Mouse (Mus musculus): ENCODE data around the gene Tomm40l.
A peak's percentile ranks its signal among the peaks of the same experiment; 100 is the strongest.
"Not testable (repeated sequence)": the region's sequence is repeated elsewhere in the genome, so short reads cannot be mapped to it uniquely, and the experiment has no call there.

Gene Tomm40l

DNA sequence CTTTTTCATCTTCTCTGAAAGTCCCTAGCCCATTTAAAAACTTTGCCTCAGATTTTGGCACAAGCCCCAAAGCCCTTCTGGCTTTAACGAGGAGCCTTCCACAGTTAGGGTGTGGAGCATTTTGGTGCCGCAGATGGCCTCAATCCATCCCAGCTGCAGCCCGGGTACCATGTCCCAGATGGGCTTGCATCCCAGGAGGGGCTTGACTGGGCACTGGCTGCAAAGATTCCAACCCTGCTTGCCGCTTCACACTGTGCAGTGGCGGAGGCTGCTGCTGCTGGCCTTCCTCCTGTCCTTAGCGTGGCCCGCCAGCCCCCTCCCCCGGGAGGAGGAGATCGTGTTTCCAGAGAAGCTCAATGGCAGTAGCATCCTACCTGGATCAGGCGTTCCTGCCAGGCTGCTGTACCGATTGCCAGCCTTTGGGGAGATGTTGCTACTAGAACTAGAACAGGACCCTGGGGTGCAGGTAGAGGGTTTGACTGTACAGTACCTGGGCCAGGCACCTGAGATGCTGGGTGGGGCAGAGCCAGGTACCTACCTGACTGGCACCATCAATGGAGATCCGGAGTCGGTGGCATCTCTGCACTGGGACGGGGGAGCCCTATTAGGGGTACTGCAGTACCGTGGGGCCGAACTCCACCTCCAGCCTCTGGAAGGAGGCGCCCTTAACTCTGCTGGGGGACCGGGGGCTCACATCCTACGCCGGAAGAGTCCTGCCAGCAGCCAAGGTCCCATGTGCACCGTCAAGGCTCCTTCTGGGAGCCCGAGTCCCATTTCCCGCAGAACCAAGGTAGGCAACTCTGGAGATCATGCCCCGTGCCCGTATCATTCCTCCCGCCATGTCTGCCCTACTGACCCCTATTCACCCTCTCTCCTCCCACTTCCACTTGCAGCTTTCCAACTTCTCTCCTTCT is 28.6 kb upstream of the Tomm40l start, which contains the start of gene Ndufs2:
TSS of gene Ndufs2 (minus strand) at position 709 of the 914 bp plus-strand sequence.
- no peak for DNase-seq (ENCODE audit: low spot score in 2 of 2)

DNA sequence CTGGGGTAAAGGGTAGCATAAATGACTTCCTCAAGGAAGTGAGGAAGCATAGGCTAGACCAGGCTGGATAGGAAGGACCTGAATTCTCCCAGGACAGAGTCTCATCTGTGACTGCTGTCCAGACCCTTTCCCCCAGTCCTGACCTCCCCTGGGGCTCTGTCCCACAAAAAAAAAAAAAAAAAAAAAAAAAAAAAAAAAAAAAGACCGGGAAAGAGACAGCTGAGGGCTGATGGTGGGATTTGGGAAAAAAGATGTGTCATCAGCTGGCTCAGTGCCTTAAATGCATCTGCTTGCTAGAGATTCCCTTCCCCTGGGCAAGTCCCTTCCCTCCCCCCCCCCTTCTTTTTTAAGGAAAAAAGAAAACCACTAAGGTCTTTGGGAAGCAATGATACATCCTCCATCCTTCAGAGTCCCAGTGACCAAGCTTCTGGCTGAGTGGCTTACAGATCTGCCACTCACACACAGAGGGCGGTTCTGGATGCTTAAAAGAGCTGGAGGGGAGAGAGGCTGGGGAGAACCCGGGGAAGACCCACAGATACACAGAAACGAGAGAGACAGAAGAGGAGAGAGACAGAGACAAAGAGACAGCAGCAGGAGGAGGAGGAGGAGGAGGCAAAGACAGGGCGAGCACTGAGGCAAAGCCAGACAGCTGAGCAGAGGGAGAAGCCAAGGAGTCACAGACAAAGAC is 27.7 kb upstream of the Tomm40l start, which contains the start of gene Adamts4:
TSS of gene Adamts4 (plus strand) at position 509 of the 688 bp plus-strand sequence.
- DNase-seq (ENCODE audit: low spot score in 2 of 2), result no peak

DNA sequence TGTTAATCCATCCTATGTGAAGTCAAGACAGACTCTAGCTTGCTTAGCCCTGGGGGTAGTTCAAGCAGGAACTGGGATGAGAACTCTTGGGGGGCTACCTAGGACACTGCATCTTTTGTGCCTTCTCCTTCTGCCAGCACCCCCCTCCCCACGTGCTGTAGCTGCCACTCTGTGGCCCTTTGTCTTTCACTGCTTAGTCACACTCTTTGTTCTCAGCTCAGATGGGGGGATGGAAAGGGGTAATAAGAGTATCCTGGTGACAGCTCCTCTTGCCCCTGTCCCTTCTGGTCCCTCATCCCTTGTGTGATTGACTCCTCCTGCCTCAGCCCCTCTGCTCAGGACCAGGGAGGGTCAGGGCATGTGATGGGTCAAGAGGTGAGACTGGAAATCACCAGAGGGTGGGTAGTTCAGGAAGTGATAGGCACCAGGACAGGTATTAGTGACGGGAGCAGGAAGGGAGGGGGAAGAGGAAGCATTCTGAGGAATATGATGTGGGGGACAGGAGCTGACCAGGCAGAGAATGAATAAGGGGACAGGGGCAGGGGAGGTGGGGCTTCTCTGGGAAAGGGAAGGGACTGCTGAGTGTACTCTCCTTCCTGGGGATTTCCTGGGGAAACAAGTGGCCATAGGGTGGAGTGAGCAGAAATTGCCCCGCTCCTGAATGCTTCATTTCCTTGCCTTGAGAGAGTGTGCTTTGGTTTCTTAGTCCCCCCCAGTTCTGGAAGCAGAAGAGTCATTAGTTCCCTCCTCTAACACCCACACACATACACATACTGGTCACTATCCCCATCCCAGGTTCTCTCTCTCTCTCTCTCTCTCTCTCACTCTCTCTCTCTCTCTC is 26.3 kb upstream of the Tomm40l start:
- no peak for DNase-seq (ENCODE audit: low spot score in 2 of 2)

DNA sequence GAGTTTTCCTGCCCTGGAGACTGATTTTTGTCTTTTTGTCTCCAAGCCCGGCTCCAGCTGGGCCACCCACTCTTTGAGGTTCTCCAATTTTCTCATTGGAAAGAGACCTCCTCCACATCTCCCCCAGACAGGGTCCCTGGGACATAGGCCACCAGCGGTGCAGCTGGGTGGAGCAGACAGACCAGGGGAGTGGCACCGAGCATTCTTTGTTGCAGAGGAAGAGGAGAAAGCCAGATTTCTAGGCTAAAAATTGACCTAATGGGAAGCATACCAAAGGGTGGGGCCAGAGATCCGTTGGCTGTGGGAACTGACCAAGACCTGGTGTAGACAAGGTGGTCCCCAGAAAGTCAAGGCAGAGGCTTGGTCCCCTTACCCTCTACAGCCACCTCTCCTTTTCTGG is 25.6 kb upstream of the Tomm40l start:
- no peak for DNase-seq (ENCODE audit: low spot score in 2 of 2)

DNA sequence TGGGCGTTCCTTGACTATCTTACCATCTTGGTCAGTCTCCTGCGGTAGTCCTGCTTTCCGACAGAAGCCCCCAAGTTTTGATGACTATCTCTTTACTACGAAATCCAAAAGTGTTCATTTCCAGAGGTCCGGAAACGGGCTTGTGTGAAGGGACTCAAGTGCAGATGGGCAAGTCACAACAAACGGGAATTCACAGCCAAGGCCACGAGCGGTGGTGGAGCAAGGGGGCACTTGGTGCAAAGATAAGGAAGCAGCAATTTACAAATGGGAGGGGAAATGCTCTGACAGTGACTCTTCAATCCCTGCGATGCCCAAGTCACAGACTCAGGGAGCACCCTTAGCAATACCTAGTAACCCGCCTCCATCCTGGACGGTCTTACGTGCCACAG is 25.1 kb upstream of the Tomm40l start:
- no peak for DNase-seq (ENCODE audit: low spot score in 2 of 2)

DNA sequence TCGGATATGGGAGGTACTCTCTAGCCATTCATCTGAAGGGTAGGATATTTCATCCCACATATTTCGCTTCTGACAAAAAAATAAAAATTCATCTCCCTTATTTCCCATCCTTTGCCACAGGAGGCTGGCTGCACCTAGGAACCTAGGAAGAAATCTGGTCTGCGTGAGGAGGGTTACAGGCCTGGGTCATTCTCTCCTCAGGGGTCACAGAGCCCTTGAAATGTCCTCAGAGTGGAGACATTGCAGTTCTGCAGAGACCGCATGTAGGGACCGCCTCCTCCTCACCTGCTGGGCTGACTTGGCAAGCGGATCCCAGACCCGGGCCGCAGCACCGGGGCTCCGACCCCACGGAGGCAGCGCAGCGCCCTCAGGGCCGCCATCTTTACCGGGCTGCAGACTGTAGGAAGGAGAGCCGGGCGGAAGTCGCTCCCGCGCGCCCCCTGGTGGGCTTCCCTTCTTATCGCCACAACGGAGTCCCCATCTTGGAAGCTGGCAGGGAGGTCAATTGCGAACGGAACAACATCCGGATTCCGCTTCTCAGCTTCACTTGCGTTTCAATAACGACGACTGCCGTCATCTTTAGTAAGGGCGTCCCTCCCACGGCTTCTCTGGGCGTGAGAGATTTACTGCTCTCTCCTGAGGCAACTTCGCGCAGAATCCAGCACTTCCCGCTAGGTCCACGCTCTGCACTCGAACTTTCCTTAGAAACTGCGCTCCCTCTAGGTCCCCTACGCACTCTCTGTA is 24.6 kb upstream of the Tomm40l start:
- peak; percentile 94 to 97 for DNase-seq (ENCODE audit: low spot score in 2 of 2)

DNA sequence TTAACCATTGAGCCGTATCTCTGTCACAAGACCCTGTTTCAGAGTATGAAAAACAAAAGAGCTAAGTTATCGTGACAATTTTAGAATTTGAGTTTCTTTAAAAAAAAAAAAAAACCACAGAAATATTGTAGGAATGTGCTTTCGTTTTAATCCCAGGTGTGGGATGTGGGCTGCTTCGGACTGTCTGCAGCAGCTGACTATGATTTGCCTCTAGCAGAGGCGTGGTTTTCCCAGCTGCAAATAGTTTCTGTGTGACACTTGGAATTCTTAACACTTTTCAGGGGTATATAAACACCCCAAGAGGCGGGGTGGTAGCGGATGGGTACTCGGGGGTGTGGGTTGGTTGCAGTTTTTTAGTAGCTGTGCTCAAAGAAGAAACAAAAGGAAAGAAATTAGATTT is 23.0 kb upstream of the Tomm40l start:
- no peak for DNase-seq (ENCODE audit: low spot score in 2 of 2)

DNA sequence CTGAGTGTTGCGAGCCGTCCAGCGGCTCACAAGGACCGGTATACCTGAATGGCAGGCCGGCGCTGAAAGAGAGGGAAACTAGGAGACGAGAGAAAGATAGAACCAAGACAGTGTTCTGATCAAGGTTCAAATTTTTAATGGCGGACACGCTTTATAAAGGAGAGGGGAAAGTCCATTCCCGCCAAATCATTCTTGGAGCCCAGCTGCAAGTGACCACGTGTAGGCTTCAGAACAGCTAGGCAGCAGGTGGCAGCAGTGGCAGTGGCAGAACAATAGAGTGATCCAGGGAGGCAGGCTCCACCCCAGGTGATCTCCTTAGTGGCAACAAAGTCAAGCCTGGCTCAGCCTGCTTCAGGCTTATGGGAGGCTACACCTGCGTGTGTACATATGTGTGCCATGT is 19.6 kb upstream of the Tomm40l start:
- DNase-seq (ENCODE audit: low spot score in 2 of 2), result not testable (repeated sequence)

DNA sequence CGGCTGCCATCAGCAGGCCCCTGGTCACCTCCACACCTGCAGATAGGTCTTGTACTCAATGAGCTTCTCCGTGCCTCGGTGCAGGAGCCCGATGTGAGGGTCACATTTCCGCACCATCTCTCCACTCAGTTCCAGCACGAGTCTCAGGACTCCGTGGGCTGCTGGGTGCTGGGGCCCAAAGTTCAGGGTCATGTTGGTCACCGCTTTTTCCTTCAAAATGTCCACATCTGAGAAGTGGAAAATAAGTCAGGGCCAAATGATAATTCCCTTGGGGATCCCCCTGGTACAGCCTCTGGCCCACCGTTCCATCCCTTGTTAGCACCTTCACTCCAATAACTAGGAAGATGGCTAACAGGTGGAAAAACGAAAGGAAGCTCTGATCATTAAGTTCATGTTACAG is 18.6 kb upstream of the Tomm40l start:
- DNase-seq (ENCODE audit: low spot score in 2 of 2), result no peak

DNA sequence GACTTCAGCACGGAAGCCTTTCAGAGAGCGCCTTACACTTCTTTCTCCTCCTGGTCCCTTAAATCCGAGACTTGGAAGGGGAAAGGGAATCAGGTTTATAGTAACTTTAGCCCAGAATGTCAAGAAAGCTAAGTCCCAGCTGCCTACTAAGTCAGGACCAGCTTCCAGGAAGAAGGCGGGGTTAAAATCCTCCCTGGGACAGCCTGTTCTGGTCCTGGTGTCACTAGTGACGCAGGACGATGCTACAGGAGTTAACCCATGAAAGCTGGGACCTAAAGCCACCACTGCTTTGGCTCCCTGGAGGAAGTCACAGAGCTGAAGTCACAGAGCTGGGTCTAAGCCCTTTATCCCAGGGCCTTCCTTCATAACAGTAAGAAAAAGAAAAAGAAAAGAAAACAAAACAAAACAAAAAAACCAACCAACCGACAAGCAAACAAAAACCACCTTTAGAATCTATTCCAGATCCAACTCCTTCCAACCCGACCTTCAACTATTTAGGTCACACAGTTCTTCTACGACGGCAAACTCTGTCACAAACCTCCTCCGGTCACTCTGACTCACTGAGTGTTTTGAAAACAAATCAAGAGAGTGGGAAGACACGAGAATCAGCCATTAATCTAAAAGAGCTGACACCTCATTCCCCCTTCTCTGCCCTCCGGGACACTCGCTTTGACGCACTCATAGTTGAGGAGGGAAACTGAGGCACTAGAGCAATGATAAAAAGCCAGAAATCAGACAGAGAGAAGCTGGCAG is 17.9 kb upstream of the Tomm40l start:
- DNase-seq (ENCODE audit: low spot score in 2 of 2), result no peak

DNA sequence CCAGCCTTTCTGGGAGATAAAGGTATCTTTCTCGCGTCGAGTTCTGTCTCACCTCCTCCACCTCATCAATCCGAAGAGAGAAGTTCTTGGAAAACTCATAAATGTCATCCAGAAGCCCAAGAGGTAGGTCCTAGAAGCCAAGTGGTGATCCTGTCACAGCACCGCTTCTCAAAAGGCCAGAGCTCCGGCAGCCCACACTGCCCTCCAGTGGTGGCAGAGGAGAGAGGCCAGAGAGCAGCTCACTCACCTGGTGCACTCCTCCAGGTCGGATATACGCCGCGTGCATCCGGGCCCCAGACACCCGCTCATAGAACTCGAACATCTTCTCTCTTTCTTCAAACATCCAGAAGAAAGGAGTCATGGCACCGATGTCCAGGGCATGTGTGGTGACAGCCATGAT is 16.1 kb upstream of the Tomm40l start:
- peak in 1 of 2 experiments; percentile 55 for DNase-seq (ENCODE audit: low spot score in 2 of 2)

DNA sequence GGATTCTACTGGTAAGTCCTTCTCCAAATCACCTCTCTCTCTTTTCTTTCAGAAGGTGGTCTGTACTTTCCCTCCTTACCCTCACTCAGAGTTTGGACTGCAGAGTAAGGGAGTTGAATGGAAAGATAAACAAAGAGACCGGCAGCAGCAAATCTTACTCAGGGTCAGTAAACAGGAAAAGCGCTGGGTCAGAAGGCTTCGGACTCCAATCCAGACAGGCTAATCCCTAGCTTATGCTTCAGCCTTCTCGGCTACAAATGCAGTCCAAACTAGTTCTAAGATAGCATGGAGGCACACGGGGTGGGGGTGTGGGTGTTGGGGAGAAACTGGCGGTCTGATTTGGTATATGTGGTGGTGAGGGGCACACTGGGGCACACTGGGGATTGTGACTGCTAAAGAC is 15.1 kb upstream of the Tomm40l start:
- DNase-seq (ENCODE audit: low spot score in 2 of 2), result no peak

DNA sequence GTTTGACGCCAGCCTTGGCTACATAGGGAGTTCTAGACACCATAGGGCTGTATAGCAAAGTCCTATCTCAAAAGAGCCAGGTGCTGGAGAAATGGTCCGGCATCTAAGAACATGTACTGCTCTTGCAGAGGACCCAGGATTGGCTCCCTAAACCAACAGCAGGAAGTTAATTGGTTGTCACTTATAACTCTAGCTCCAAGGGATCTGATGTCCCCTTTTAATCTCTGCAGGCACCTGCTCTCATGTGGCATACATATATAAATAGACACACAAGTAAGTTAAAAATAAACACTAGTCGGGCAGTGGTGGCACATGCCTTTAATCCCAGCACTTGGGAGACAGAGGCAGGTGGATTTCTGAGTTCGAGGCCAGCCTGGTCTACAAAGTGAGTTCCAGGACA is 13.5 kb upstream of the Tomm40l start:
- no peak for DNase-seq (ENCODE audit: low spot score in 2 of 2)

DNA sequence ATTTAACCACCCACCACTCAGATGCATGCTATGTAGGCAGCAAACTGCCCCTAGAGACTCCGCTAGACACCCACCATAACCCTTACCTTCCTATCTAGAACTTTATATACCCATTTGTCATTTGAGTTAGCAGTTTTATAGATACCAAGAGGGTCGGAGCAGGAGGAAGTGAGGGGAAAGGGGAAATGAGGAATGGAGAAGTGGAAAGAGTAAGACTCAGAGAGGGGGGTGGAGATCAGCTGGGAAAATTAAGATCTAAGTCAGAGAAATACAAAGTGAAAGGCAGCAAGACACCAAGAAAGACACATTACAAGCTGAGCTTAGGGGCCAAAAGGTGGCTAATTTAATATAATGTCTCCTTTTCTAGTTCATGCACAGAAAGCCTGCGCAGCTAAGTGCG is 12.2 kb upstream of the Tomm40l start:
- DNase-seq (ENCODE audit: low spot score in 2 of 2), result no peak

DNA sequence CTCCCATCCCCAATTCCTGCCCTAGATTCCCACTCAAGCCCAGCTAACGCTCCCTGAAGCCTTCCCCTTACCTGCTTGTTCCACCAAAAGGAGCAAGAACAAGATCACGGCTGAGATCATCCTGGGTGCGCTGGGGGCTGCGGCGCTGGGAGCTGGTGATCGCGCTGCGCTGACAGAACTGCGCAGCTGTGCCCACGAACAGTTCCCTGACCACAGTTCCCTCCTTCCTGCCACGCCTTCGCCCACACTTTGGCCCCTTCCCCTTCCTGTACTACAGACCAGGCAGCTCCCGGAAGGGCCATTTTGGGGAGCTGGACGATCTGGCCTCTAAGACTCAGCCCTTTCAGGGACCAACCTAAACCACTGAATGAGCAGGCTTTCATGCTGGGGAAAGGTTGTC is 11.8 kb upstream of the Tomm40l start, which contains the start of gene Fcer1g:
TSS of gene Fcer1g (minus strand) at position 240 of the 400 bp plus-strand sequence.
- no peak for DNase-seq (ENCODE audit: low spot score in 2 of 2)

DNA sequence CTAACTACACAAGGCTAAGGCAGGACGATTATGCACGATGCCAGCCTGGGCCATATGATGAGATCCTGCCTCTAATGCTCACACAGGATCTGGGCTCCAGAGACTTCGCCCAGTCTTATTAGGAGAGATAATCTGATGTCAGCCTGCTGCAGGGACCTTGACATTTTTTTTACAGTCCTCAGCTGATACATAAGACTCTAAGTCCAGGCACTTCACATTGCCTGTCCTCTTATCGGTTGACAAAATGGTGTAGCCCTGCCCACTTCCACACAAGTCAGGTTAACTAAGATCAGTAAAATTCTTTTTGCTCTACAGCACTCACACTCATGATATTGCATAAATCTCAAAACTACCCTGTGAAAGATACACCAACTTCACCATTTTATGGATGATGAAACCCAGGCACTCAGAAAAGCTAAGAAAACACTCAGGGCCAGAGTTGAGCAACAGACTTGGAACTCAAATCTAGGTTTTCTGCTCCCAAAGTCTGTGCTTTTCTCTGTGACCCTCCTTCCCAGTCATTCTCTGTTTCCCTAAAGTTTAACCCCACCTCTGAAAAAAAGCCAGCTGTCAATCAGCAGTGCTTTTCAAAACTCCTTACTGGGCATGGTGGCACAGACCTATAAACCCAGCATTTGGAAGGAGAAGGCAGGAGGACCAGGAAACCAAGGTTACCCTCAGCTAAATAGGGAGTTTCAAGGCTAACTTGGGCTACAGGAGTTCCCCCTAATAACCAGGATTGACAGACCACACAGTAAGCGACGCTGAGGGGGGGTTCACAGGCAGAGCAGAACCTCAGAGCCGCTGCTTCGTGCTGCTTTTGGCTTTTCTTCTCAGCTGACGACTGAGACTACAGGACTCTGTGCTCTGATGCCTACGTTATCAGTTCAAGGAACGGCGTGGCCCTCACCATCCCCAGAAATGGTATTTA is 10.8 kb upstream of the Tomm40l start:
- no peak for DNase-seq (ENCODE audit: low spot score in 2 of 2)

DNA sequence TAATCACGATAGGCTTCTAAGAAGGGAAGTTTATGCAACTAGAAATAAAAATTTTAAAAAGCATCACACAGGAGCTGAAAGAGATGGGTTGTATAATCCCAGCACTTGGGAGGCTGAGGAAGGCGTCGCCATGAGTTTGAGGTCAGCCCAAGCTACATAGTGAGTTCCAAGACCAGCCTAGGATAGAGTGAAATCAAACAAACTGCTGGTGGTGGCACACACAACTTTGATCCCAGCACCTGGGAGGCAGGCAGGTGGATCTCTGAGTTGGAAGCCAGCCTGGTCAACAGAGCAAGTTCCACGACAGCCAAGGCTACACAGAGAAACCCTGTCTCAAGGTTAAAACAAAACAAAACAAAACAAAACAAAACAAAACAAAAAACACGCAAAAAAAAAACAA is 10.0 kb upstream of the Tomm40l start:
- DNase-seq (ENCODE audit: low spot score in 2 of 2), result no peak

DNA sequence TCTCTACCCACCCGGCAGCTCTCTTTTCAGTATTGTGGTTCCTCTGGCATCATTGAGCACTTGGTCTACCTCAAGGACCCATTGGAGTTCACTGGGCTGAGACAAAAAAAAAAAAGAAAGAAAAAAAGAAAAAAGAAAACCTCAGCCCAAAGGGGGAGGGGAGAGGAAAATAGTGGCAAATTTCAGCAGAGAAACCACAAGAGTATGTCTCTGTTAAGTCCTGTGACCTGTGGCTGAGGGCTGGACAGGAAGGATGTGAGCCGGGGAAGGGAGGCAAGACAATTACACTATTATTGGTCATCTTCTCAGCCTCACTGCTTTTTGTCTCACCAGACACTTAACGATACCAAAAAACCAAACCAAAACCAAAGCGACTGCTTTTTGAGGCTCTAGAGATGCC is 9.5 kb upstream of the Tomm40l start:
- DNase-seq (ENCODE audit: low spot score in 2 of 2), result no peak

DNA sequence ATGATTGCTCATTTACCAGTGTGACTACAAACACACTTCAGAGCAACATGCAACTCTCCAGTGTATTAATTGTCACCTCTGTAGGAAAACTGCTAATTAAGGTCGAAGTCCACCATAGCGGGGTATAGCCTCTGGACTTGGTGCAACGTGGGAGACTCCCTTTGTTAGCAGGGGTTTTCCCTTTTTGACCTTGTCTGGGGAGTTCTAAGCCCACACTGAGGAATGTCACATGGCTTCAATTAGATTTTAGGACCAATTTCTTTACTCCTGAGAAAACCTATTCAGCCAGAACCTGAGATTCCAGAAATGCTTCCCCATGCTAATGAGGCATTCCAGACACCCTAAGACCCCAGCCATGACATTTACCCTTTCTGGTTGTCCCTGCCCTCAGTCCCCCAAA is 7.9 kb upstream of the Tomm40l start:
- DNase-seq (ENCODE audit: low spot score in 2 of 2), result no peak

All from spleen, postnatal 14 days (tissue).